Mouse (Mus musculus): ENCODE measurements around the gene Ecm1. TPM values are rescaled to one million over a fixed set of nuclear protein-coding genes. Genes with fewer than 3 reads are reported as not detected.
"Not testable (repeated sequence)": the region's sequence is repeated elsewhere in the genome, so short reads cannot be mapped to it uniquely, and the experiment has no call there.

Gene Ecm1
- polyA plus RNA-seq, 1 experiment from 2014 or later = 11.8 TPM

- Histone ChIP-seq H3K4me1 (replicated peaks) (peaks cover 30% of the 10 kb centered on the region), H3K36me3 (no peaks in the 10 kb centered on the region), H3K4me3 (replicated peaks) (no peak overlapping the region), H3K4me2 (replicated peaks) (no peak overlapping the region), H3K27me3 (no peaks in the 10 kb centered on the region), H3K9me3 (no peaks in the 10 kb centered on the region), H3K9ac (replicated peaks) (no peak overlapping the region), H3K27ac (no peak overlapping the region)
- ATAC-seq = no peak
- WGBS = 95% methylated on average over 4 of the region's 4 CpGs
These were observed 41.1 kb downstream of the Ecm1 start for GRCm38 (mm10) chr3:95698286-95698685.

- Histone ChIP-seq H3K4me1 (replicated peaks) (peaks cover 19% of the 10 kb centered on the region), H3K27ac (no peak overlapping the region), H3K36me3 (no peaks in the 10 kb centered on the region), H3K27me3 (no peaks in the 10 kb centered on the region), H3K4me3 (replicated peaks) (no peak overlapping the region), H3K9ac (replicated peaks) (no peak overlapping the region), H3K4me2 (replicated peaks) (no peak overlapping the region), H3K9me3 (0 out of 2 replicates have a peak, but pooled peaks cover 1% of the 10 kb centered on the region)
- no peak for ATAC-seq
- WGBS = 47% methylated on average over 7 of the region's 7 CpGs
These were observed 43.0 kb downstream of the Ecm1 start for GRCm38 (mm10) chr3:95696360-95696759.

DNA sequence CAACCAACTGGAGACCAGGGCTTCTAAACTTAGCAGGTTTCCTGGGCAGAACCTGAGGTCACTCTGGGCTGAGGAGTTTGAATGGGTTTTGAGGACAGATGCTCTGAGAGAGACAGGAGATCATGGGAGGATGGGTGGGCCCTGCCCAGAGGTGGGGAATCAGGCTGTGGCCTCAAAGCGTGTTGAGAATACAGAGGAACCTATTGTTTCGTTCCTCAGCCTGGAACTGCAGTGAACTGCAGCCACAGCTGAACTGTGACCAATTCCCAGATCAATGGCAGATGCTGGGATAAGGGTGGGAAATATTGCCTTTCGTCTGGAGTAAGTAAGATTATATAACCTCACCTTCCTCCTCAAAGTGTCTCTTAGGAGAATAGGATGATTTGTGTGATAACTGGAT lies 43.6 kb downstream of the Ecm1 start:
- no peak overlapping the region for H3K4me3 ChIP-seq (replicated peaks)
- H3K9ac ChIP-seq (replicated peaks) = no peak overlapping the region
- ATAC-seq = no peak
- no peak overlapping the region for H3K4me2 ChIP-seq (replicated peaks)
- peaks cover 18% of the 10 kb centered on the region for H3K4me1 ChIP-seq (replicated peaks)
- H3K27ac ChIP-seq = no peak overlapping the region
- H3K36me3 ChIP-seq = no peaks in the 10 kb centered on the region
- 0 out of 2 replicates have a peak, but pooled peaks cover 4% of the 10 kb centered on the region for H3K9me3 ChIP-seq
- WGBS = 31% methylated on average over 3 of the region's 3 CpGs
- no peaks in the 10 kb centered on the region for H3K27me3 ChIP-seq

DNA sequence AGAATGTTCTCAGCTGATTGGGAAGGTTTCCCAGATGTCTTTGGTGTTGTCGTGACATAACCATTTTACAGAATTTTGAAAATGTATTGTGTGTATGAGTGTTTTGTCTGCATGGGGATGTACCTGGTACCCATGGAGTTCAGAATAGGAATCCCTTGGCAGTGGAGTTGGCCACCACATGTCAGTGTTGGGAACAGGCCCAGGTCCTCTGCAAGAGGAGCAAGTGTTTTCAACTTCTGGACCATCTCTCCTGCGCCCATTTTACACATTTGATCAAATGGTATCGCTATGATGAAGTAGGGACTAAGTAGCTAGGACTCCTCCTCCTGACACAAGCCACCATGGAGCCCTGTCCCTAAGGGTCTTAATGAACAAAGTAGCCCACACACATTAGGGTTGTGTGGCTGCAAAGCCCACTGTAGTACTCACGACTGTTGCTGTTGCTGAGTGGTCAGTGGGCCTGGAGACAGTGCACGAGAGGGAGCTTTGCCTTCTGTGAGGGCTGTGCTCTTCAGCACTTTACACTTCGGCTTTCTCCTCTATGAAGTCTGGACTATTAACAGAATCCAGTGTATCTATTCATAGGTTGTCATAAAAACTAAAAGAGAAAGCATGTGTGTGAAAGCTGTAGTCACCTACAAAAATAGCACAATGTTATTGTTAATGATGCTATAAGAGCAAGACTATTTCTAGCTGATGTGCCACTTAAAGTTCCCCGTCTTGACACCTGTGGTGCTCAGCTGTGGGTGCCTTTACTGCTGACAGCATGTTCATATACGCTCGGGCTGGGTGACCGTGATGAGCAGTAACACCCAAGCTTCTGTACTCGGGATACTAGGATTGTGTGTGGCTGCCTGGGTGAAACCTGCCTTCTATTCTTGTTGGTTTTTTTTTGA lies 44.3 kb downstream of the Ecm1 start:
- 0 out of 2 replicates have a peak, but pooled peaks cover 4% of the 10 kb centered on the region for H3K9me3 ChIP-seq
- H3K9ac ChIP-seq (replicated peaks) = no peak overlapping the region
- no peak overlapping the region for H3K4me2 ChIP-seq (replicated peaks)
- 94% methylated on average over 11 of the region's 11 CpGs for WGBS
- H3K4me3 ChIP-seq (replicated peaks) = no peak overlapping the region
- H3K36me3 ChIP-seq = no peaks in the 10 kb centered on the region
- peaks cover 12% of the 10 kb centered on the region for H3K4me1 ChIP-seq (replicated peaks)
- H3K27me3 ChIP-seq = no peaks in the 10 kb centered on the region
- H3K27ac ChIP-seq = no peak overlapping the region
- no peak for ATAC-seq

DNA sequence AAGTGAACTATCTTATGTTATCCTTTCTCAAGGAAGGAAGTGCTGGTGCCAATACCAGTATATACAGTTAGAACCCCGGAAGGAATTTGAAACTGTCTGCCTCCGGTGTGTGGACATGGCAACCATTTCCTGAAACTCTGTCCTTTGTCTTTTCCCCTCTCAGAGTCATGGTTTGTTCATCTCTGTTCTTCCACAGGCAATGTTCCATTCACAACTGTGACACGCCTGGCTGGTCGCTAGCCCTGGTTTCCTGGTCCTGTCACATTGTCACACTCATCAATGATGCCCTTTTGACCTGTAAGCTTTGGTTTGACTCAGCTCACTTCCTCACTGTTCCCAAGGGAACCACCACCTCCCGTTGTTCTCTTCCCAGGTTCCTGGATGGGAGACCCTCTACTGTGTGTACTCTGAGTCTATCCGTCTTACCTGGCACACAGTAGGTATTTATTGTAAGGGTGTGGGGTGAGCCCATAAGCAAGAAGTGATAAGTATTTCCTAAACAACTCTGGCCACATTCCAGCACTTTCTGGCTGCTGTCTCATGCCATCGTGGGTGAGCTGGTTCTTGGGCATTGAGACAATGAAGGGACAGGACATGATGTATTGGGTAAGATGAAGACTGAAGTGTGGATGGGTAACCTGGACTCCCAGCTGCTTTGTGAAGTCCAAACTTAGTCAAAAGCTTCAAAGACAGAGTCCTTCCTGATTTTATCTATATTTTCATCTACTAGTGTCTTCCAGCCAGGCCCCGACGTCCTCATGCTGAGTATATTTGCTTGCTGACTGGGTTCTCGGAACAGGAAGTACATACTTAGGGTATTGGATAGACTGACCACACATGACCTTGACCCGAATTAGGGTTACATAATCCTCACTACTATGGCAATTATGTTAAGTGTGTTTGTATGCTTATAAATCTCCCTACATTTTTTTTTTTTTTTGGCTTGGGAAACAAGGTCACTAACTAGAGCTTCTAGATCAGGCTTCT lies 45.3 kb downstream of the Ecm1 start:
- H3K36me3 ChIP-seq = no peaks in the 10 kb centered on the region
- 70% methylated on average over 11 of the region's 11 CpGs for WGBS
- no peak overlapping the region for H3K27ac ChIP-seq
- no peaks in the 10 kb centered on the region for H3K27me3 ChIP-seq
- H3K4me3 ChIP-seq (replicated peaks) = no peak overlapping the region
- H3K9ac ChIP-seq (replicated peaks) = no peak overlapping the region
- H3K4me1 ChIP-seq (replicated peaks) = peaks cover 15% of the 10 kb centered on the region
- H3K9me3 ChIP-seq = 0 out of 2 replicates have a peak, but pooled peaks cover 4% of the 10 kb centered on the region
- H3K4me2 ChIP-seq (replicated peaks) = no peak overlapping the region
- ATAC-seq = no peak

- ATAC-seq = no peak
- Histone ChIP-seq H3K4me2 (replicated peaks) (no peak overlapping the region), H3K27ac (no peak overlapping the region), H3K4me1 (replicated peaks) (peaks cover 22% of the 10 kb centered on the region), H3K27me3 (no peaks in the 10 kb centered on the region), H3K9me3 (0 out of 2 replicates have a peak, but pooled peaks cover 4% of the 10 kb centered on the region), H3K9ac (replicated peaks) (no peak overlapping the region), H3K4me3 (replicated peaks) (no peak overlapping the region), H3K36me3 (no peaks in the 10 kb centered on the region)
- WGBS = 88% methylated on average over 6 of the region's 6 CpGs
These were observed 46.7 kb downstream of the Ecm1 start for GRCm38 (mm10) chr3:95692677-95693076.

DNA sequence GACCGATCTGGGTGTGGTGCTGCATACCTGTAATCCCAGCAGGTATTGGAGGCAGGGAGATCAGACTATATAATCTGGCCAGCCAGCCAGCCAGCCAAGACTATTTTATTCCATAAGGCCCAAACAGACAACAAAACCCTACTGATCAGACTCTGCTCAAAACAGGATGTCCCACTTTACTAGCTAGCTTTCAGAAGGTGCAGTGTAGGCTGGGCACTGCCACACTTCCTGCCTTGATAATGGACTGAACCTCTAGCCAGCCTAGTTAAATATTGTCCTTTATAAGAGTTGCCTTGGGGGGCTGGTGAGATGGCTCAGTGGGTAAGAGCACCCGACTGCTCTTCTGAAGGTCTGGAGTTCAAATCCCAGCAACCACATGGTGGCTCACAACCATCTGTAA lies 48.8 kb downstream of the Ecm1 start:
- H3K27ac ChIP-seq; ATAC-seq; H3K9me3 ChIP-seq; H3K4me3 ChIP-seq (replicated peaks); H3K4me2 ChIP-seq (replicated peaks); H3K27me3 ChIP-seq; H3K9ac ChIP-seq (replicated peaks); H3K36me3 ChIP-seq: not testable (repeated sequence)
- H3K4me1 ChIP-seq (replicated peaks) = peaks cover 25% of the 10 kb centered on the region
- 95% methylated on average over 2 of the region's 2 CpGs for WGBS

DNA sequence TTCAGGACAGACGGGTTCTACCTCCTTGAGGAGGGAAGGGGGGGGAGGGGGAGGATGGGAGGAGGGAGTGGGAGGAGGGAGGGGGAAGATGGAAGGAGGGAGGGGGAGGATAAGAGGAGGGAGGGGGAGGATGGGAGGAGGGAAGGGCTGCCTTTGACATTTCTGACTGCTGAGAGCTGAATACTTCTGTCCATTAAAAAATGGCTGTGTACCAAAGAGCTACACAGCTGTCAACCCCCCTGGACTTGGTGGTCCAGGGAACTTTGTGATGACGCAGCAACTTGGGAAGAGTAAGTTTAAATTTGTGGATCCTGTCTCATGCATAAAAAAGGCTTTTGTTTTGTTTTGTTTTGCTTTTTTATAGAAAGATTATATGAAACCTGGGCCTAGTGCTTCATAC lies 49.4 kb downstream of the Ecm1 start:
- no peak overlapping the region for H3K4me3 ChIP-seq (replicated peaks)
- no peak for ATAC-seq
- peaks cover 8% of the 10 kb centered on the region for H3K27me3 ChIP-seq
- 0 out of 2 replicates have a peak, but pooled peaks cover 4% of the 10 kb centered on the region for H3K9me3 ChIP-seq
- H3K36me3 ChIP-seq = no peaks in the 10 kb centered on the region
- peaks cover 25% of the 10 kb centered on the region for H3K4me1 ChIP-seq (replicated peaks)
- WGBS = 44% methylated on average over 2 of the region's 2 CpGs
- H3K27ac ChIP-seq = no peak overlapping the region
- H3K4me2 ChIP-seq (replicated peaks) = no peak overlapping the region
- no peak overlapping the region for H3K9ac ChIP-seq (replicated peaks)

DNA sequence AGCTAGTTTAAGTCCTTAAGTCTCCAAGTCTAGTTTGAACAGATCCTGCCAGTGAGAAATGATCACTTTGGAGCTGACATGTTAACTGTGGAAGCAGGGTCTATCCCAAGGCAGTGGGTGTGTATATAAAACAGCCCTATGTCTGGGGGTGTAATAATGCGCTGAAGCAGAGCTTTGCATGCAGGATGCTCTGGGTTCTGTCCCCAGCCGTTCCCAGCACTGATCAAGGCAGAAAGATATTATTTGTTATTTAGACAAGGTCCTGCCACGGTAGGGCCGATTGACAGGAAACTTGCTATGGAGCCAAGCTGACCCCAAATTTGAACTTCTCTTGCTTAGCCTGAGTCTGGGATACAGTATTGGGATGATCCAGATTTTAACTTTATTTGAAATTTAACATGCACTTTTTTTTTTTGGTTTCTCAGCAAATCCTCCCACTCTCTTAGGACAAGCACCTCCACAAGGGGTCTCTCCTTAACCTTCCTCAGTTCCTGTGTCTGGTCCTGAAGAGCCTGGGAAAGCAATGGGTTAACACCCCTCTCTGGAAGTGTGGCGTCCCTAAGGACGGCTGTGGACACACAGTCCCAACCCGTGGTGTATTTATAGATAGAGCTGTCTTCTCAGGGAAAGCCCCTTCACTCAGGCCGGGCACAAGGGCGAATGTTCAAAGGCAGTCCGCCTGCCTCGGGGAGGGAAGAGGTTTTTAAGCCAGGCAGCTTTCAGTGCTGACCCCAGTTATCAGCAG lies 50.0 kb downstream of the Ecm1 start:
- peaks cover 8% of the 10 kb centered on the region for H3K27me3 ChIP-seq

DNA sequence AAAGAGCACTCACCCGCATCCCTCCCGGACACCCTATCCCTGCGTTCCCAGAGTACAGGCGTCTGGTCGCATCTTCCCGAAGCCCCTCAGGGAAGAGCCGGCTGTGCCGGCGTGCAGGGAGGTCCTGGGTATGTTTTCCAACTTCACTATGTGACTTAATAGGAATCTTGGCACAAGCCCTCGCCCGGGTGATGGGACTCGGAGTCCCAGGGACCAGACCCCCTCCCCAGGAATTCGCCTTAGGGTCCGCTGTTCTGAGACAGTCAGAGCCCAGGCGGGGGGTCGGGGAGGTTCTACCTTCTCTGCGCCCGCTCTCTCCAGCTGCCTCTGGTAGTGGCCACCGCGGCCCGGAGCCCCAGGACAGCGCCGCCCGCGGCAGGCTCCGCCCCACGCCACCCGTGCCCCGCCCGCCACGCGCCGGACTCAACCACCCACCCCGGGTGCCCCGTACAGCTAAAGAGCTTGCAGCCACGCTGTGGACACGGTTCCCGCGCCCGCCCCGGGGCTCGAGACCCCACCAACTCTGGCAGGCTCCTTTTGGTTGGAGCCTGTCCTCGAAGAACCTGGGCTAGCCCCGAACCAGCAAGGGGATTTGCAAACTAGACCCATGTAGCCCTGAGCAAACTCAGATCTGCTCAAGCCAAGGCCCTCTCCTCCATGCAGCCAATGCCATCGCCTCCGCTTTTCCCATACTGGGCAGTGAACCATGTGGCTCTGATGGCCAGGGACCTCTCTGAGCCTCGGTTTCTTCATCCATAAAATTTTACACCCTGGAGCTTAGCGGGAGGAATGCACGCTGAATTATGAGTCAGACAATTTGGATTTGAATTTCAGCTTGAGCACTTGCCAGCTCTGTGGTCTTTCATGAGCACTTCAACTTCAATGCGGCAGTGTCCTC lies 51.6 kb downstream of the Ecm1 start, which contains the start of gene Adamtsl4:
TSS of gene Adamtsl4 (minus strand) at position 394 of the 898 bp plus-strand sequence.
- H3K9ac ChIP-seq (replicated peaks) = peak within 1 kb of the TSS; percentile 63
- ATAC-seq = peak; percentile 65
- H3K36me3 ChIP-seq = no peaks in the 10 kb centered on the region
- 6% methylated on average over 50 of the region's 50 CpGs for WGBS
- 0 out of 2 replicates have a peak, but pooled peaks cover 4% of the 10 kb centered on the region for H3K9me3 ChIP-seq
- peaks cover 8% of the 10 kb centered on the region for H3K27me3 ChIP-seq
- H3K4me3 ChIP-seq (replicated peaks) = peak within 1 kb of the TSS; percentile 40
- H3K4me2 ChIP-seq (replicated peaks) = peak within 1 kb of the TSS; percentile 80
- H3K4me1 ChIP-seq (replicated peaks) = peaks cover 25% of the 10 kb centered on the region
- no peak within 1 kb of the TSS for H3K27ac ChIP-seq

More for the DNA sequence above, 50.0 kb downstream of the Ecm1 start:
- Histone ChIP-seq H3K36me3 (no peaks in the 10 kb centered on the region), H3K4me2 (replicated peaks) (no peak overlapping the region), H3K27ac (no peak overlapping the region), H3K9ac (replicated peaks) (no peak overlapping the region), H3K4me1 (replicated peaks) (peaks cover 25% of the 10 kb centered on the region), H3K4me3 (replicated peaks) (no peak overlapping the region), H3K9me3 (0 out of 2 replicates have a peak, but pooled peaks cover 4% of the 10 kb centered on the region)
- no peak for ATAC-seq
- whole genome bisulfite sequencing = 37% methylated on average over 11 of the region's 11 CpGs

Measured in midbrain, embryonic 13.5 days (tissue).